Mouse (Mus musculus) erythroblast, embryonic 14.5 days (primary cell): ENCODE measurements around the gene Dpf2.

Experiments used
- GATA1 ChIP-seq: IDR thresholded peaks from 2 replicates; pipeline ENCODE4 v1.6.1; 2012; ENCODE audit warnings: low read length, inconsistent platforms, mixed read lengths
- TAL1 ChIP-seq: IDR thresholded peaks from 3 replicates; pipeline ENCODE4 v1.6.1; 2012; ENCODE audit warnings: low read length, inconsistent platforms, mixed read lengths

DNA sequence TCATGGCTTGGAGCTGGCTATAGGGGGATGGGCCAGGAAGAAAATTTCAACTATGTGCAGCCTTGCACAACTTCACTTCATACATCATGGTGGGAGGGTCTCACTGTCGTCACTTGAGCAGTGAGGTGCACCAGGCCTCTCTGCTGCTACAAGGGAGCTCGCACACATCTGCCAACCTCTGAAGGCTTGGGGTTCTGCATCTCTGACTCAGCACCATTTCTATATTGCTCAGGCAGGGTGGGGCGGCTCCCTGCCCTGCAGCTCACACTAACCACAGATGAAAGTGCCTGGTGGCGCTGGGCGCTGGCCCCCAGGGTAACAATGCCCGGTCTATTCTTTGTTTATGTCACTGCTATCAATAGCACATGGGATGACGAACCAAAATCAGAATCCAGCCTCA, 32.2 kb upstream of the Dpf2 start:
- TF ChIP-seq GATA1: no peak
- TF ChIP-seq TAL1: no peak
